Mouse (Mus musculus): Measurements from ENCODE around the gene Pitx2. TPM values are rescaled to one million over a fixed set of nuclear protein-coding genes. Genes with fewer than 3 reads are reported as not detected.
A peak's percentile ranks its signal among the peaks of the same experiment; 100 is the strongest.

Pitx2 gene
- total RNA-seq, 2 experiments from 2014 or later: 0.45 TPM; not detected in 1

DNA sequence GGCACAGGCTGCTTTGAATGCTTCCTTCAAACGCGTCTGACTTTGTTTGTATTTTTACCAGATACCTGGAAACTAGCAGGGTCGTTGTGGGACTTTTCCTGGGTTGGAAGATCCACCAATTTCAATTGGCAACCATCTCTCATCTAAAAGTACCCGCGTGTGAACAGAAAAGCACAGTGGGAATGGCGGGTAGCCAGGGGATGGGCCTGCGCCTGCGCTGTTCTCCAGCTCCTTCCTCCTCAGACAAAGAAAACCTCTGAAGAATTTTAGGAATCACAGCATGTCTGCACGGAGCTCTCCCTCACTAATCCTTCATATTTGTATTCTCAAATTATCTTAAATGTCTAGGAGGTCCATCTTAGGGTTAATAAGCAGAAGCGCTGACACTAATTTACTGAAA lies 54.6 kb downstream of the Pitx2 start:
- DNase-seq (ENCODE audit: low spot score in 2 of 2): peak; percentile 22 to 44

DNA sequence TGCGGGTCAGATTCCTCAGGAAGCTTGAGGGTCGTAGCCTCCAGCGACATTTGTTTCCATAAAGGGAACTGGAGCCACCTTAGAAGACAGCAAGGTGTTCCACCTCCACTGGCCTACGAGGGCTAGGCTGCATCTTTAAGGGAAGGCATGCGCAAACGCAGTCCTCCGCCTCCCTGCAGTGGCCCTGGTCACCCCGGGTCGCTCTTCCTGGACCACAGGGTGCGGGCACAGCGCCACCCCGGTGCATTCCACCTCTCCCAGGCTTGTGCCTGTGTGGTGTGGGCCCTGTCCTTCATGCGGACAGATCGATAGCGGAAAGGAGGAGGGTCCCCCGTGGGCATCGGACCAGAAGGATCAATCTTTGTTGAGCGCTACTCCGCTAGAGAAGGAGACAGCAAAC lies 56.6 kb downstream of the Pitx2 start:
- DNase-seq (ENCODE audit: low spot score in 2 of 2): no peak

- DNase-seq (ENCODE audit: low spot score in 2 of 2): peak in 1 of 2 experiments; percentile 6
Measured at GRCm38 (mm10) chr3:129256766-129257165, 57.1 kb downstream of the Pitx2 start.

GRCm38 (mm10) chr3:129258497-129258896 lies 58.8 kb downstream of the Pitx2 start:
- DNase-seq (ENCODE audit: low spot score in 2 of 2): no peak

Other genes with a start within 250 kb of the Pitx2 start
- 1 to 10 TPM; 1.4 to 1.8 TPM for gene Enpep, start 132.8 kb downstream of the Pitx2 start, total RNA-seq (2021)

All from layer of hippocampus, postnatal 14 days (tissue).